Mouse (Mus musculus): ENCODE results near the gene Dcaf8.

DNA sequence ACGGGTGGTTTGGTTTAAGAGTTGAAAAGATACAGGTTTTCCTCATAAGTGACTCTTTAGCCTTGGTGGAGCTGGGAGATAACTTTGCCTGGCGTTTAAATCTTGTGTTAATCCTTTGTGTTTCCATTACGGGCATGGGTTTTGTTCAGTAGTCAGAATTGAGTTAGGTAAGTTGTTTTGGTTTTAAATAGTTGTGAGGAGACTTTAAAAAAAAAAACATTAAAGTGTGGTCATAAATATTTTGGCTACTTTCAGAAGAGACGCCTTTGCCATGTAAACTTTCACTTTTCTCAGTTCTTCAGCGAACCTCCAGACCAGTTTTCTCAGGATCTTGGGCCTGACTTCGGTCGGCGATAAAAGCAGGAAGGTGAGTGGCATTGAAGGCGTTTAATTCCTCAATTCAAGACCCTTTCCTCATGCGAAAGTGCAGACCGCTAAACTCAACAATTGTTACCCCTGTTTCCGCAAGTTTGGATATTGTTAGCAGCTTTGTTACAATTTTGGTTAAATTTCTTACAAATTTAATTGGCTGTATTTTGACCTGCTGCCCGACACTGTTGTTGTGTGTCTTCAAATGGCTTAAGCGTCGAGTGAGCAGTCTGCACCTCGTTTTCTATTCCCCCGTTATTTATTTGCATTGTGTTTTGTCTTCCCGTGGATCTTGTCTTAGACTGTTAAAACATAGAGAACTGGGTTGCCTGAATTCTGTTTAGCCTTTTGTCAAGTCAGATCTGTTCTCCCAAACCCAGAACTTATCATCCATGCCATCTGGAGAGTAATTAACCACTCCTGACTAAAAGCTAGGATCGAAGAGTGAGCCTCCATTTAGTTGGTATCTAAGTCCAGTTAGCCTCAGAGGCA lies 1.3 kb downstream of the Dcaf8 start:
- TF ChIP-seq CTCF (conservative IDR thresholded peaks at IDR 0.05; ENCODE audit: low read length) (no peak), POU5F1 (IDR thresholded peaks at IDR 0.05; ENCODE audit: borderline replicate concordance, low read length) (no peak), NANOG (IDR thresholded peaks at IDR 0.05; ENCODE audit: borderline replicate concordance, low read length) (no peak)

Measured in E14TG2a.4 (cell line).